In genomic region chr7:110432301-110432700, GRCm38 (mm10) we compare ENCODE assay signal across 9 mouse cellular contexts.
DNase-seq lines count a peak whose midpoint lies in the region; ATAC-seq and TF ChIP-seq lines count a peak whose summit lies in the region.
"Had no signal": no experiment of that assay in that cellular context is flagged by ENCODE, and none has a peak within 500 bp of the region (broad histone marks: within the 10 kb centered on the region; RNA-seq: fewer than 3 reads in every experiment).

No protein-coding gene starts in this region.

- peak; percentile 93 for TF ChIP-seq CTCF in intestine, postnatal 0 days (IDR thresholded peaks at IDR 0.05; ENCODE audit: low read depth)

- no peak for ATAC-seq in intestine, postnatal 0 days
- no peak for ATAC-seq in erythroblast, adult 5-6 weeks (replicated peaks; ENCODE audit: low FRiP score, poor library complexity, severe bottlenecking)

- no peak overlapping the region for H3K4me2 ChIP-seq in intestine, postnatal 0 days (replicated peaks; ENCODE audit: low read depth)
- H3K4me2 ChIP-seq: liver, embryonic 15.5 days had no signal

- peaks cover 10% of the 10 kb centered on the region for H3K36me3 ChIP-seq in embryonic facial prominence, embryonic 10.5 days (replicated peaks)
- H3K36me3 ChIP-seq in intestine, postnatal 0 days (ENCODE audit: control insufficient read depth, insufficient read depth): peaks cover 13% of the 10 kb centered on the region
- peaks cover 8% of the 10 kb centered on the region for H3K36me3 ChIP-seq in limb, embryonic 10.5 days
- H3K36me3 ChIP-seq: liver, embryonic 15.5 days had no signal

- H3K27ac ChIP-seq in embryonic facial prominence, embryonic 10.5 days (replicated peaks): no peak overlapping the region
- no peak overlapping the region for H3K27ac ChIP-seq in intestine, postnatal 0 days (ENCODE audit: low read depth, low read length)
- H3K27ac ChIP-seq in limb, embryonic 10.5 days: no peak overlapping the region
- H3K27ac ChIP-seq: liver, embryonic 15.5 days had no signal

- no peaks in the 10 kb centered on the region for H3K9me3 ChIP-seq in embryonic facial prominence, embryonic 10.5 days
- H3K9me3 ChIP-seq in intestine, postnatal 0 days (ENCODE audit: control insufficient read depth): no peaks in the 10 kb centered on the region
- H3K9me3 ChIP-seq in limb, embryonic 10.5 days (replicated peaks): no peaks in the 10 kb centered on the region
- H3K9me3 ChIP-seq: liver, embryonic 15.5 days had no signal

- no peaks in the 10 kb centered on the region for H3K27me3 ChIP-seq in embryonic facial prominence, embryonic 10.5 days (replicated peaks; ENCODE audit: low read depth, poor library complexity, severe bottlenecking)
- H3K27me3 ChIP-seq in intestine, postnatal 0 days (replicated peaks; ENCODE audit: control insufficient read depth, insufficient read depth, low read length): no peaks in the 10 kb centered on the region
- no peaks in the 10 kb centered on the region for H3K27me3 ChIP-seq in limb, embryonic 10.5 days (ENCODE audit: low read depth, poor library complexity, severe bottlenecking)
- H3K27me3 ChIP-seq: liver, embryonic 15.5 days had no signal

- H3K9ac ChIP-seq in intestine, postnatal 0 days (ENCODE audit: low read depth, low read length): no peak overlapping the region
- H3K9ac ChIP-seq: liver, embryonic 15.5 days had no signal

- H3K4me1 ChIP-seq in embryonic facial prominence, embryonic 10.5 days: no peaks in the 10 kb centered on the region
- no peaks in the 10 kb centered on the region for H3K4me1 ChIP-seq in intestine, postnatal 0 days (replicated peaks; ENCODE audit: control insufficient read depth, insufficient read depth, low read length)
- H3K4me1 ChIP-seq in limb, embryonic 10.5 days: no peaks in the 10 kb centered on the region
- H3K4me1 ChIP-seq: liver, embryonic 15.5 days had no signal

- WGBS in embryonic facial prominence, embryonic 10.5 days: 25% methylated on average over 4 of the region's 4 CpGs
- 20% methylated on average over 4 of the region's 4 CpGs for WGBS in intestine, postnatal 0 days
- WGBS in limb, embryonic 10.5 days: 25% methylated on average over 4 of the region's 4 CpGs

- peak; percentile 80 for DNase-seq in 416B (ENCODE audit: low read depth)
- peak; percentile 66 to 69 for DNase-seq in B cell, adult 2 months
- DNase-seq in adrenal gland, postnatal 14 days: peak; percentile 64
- peak; percentile 46 for DNase-seq in embryonic facial prominence, embryonic 10.5 days (ENCODE audit: low spot score)
- DNase-seq in limb, embryonic 10.5 days (ENCODE audit: low spot score): peak; percentile 31
- peak; percentile 61 for DNase-seq in right cerebral cortex, adult 18-20 months

- H3K4me3 ChIP-seq in embryonic facial prominence, embryonic 10.5 days: no peak overlapping the region
- no peak overlapping the region for H3K4me3 ChIP-seq in intestine, postnatal 0 days (ENCODE audit: low read depth, low read length)
- H3K4me3 ChIP-seq in limb, embryonic 10.5 days: no peak overlapping the region
- H3K4me3 ChIP-seq: liver, embryonic 15.5 days had no signal
